In the genomic region with DNA sequence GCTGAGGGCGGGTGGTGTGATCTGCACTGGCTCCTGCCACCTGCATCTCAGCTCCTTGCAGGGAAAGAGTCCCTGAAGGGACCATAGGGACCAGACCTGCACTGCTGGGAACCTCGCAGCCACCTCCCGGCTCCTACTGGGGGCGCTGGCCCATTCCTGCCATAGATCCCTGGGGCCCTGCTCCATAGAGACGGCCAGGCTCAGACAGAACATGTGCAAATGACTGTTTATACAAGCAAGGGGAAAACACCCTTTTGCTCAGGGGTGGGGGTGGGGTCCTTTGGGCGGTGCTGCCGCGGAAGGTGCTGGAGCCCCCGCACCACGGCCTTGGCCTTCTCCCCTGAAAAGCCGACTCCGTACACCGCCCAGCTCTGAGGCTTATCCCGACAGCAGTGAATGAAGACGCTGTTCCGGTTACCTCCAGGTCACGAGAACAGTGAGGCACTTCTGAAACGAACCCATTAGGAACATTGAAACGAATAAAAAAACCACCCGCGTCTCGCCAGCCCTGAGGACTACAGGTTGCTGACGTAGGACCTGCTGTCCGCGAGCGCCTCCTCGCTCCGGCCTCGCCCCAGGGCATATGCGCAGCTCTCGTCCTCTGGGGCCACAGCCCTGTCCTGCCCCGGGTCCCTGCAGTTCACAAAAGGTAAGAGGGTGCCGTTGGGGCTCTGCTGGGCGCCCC, we compare ENCODE assay signal across 8 mouse cellular contexts. TPM values are rescaled to one million over a fixed set of nuclear protein-coding genes. Genes with fewer than 3 reads are reported as not detected.
DNase-seq lines count a peak whose midpoint lies in the region; ATAC-seq and TF ChIP-seq lines count a peak whose summit lies in the region.

No protein-coding gene starts in this region.

- peaks cover 3% of the 10 kb centered on the region; the same call in 1 of the 2 replicates for H3K4me1 ChIP-seq in embryonic facial prominence, embryonic 14.5 days (ENCODE audit: control insufficient read depth, insufficient read depth, low read length)
- H3K4me1 ChIP-seq in lung, adult 2 months (ENCODE audit: control insufficient read depth, insufficient read depth, low read length): peaks cover 3% of the 10 kb centered on the region; the same call in 1 of the 2 replicates

- no peak overlapping the region for H3K27ac ChIP-seq in embryonic facial prominence, embryonic 14.5 days (replicated peaks; ENCODE audit: low read depth, low read length)

- TF ChIP-seq CTCF in lung, adult 2 months (IDR thresholded peaks at IDR 0.05; ENCODE audit: insufficient read depth, low read length): no peak

- no peaks in the 10 kb centered on the region for H3K9me3 ChIP-seq in embryonic facial prominence, embryonic 14.5 days (ENCODE audit: control insufficient read depth, low read length)

- peak overlapping the region; percentile 43; the same call in 1 of the 2 replicates for H3K9ac ChIP-seq in embryonic facial prominence, embryonic 14.5 days (ENCODE audit: low read depth, low read length)

- 9% methylated on average over 34 of the region's 34 CpGs for WGBS in embryonic facial prominence, embryonic 14.5 days
- 19% methylated on average over 34 of the region's 34 CpGs for WGBS in lung, adult 2 months

- peak; percentile 77 for ATAC-seq in embryonic facial prominence, embryonic 14.5 days (ENCODE audit: low read depth)

- peak overlapping the region; percentile 35 for H3K4me3 ChIP-seq in embryonic facial prominence, embryonic 14.5 days (ENCODE audit: low read depth, low read length)
- H3K4me3 ChIP-seq in lung, adult 2 months (replicated peaks; ENCODE audit: extremely low read depth, low read depth, low read length): peak overlapping the region; percentile 63

- peak; percentile 15 for DNase-seq in ovary, adult 18-20 months (ENCODE audit: low spot score)
- no peak for DNase-seq in ovary, postnatal 14 days (ENCODE audit: low spot score)
- peak; percentile 34 for DNase-seq in embryonic facial prominence, embryonic 14.5 days (ENCODE audit: low spot score)
- peak; percentile 55 for DNase-seq in kidney, adult 18-20 months
- DNase-seq in lung, adult 2 months: peak; percentile 23
- peak; percentile 67 for DNase-seq in retina, postnatal 1 day
- no peak for DNase-seq in layer of hippocampus, adult 8-10 months (ENCODE audit: low spot score in 2 of 2)
- DNase-seq in cerebellum, postnatal 36 days: no peak

- TF ChIP-seq POLR2A in lung, adult 2 months (IDR thresholded peaks at IDR 0.05; ENCODE audit: borderline replicate concordance, extremely low read depth, low read depth, low read length): no peak

- H3K27me3 ChIP-seq in embryonic facial prominence, embryonic 14.5 days (replicated peaks; ENCODE audit: control insufficient read depth, insufficient read depth, low read length): peaks cover 24% of the 10 kb centered on the region

- peak overlapping the region; percentile 57 for H3K4me2 ChIP-seq in embryonic facial prominence, embryonic 14.5 days (ENCODE audit: low read depth, low read length)

- peaks cover 19% of the 10 kb centered on the region; the same call in 1 of the 2 replicates for H3K36me3 ChIP-seq in embryonic facial prominence, embryonic 14.5 days (ENCODE audit: control insufficient read depth, insufficient read depth, low read length)

RNA-seq across cellular contexts. Expression of gene Ankrd26, which starts 31.5 kb away (rescaled TPM):
- polyA plus RNA-seq in embryonic facial prominence, embryonic 14.5 days (2014; fragmentation: Nextera tagmentation; extraction: Ambion mirVana): 9.9 and 11.7 TPM in 2 replicates
- polyA plus RNA-seq in lung, adult 2 months (2012; rRNA removed): 0.59 and 1.2 TPM in 2 replicates
- 10 to 100 TPM in 2 of 4 experiments, 1 to 10 TPM in 2; 8.3 to 13.2 (median 10.6) TPM for total RNA-seq in layer of hippocampus, adult 8-10 months (2022)

Comparison
In these comparisons a context has a peak if more than half of its experiments do, and no peak if none do; other contexts are left out.
1. DNase-seq: peak in ovary, adult 18-20 months (single experiment), embryonic facial prominence, embryonic 14.5 days (single experiment), kidney, adult 18-20 months (single experiment), lung, adult 2 months (single experiment) and retina, postnatal 1 day (single experiment); none in ovary, postnatal 14 days (single experiment), layer of hippocampus, adult 8-10 months (0 of 2) and cerebellum, postnatal 36 days (0 of 2).